Mouse (Mus musculus): ENCODE measurements around the gene Zfp940.

Gene Zfp940

DNA sequence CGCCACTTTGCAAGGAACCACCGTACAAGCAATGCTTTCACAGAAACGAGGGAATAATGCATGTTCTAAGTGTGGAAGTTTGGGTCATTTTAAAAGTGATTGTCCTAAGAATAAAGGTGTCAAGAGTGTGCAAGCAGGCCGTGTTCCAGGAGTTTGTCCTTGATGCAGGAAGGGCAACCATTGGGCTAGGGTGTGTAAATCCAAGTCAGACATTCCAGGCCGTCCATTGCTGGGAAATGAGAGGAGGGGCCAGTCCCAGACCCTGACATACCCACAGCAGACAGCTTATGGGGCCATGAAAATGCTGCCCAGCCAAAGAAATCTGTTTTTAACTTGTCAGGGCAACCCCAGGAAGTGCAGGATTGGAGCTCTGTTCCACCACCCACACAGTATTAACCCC lies 46.4 kb downstream of the Zfp940 start:
- no peak for DNase-seq (ENCODE audit: low spot score)

GRCm38 (mm10) chr7:29792906-29793305 lies 60.6 kb downstream of the Zfp940 start:
- no peak for DNase-seq (ENCODE audit: low spot score)

GRCm38 (mm10) chr7:29785888-29786287 lies 67.6 kb downstream of the Zfp940 start:
- DNase-seq (ENCODE audit: low spot score) = no peak

DNA sequence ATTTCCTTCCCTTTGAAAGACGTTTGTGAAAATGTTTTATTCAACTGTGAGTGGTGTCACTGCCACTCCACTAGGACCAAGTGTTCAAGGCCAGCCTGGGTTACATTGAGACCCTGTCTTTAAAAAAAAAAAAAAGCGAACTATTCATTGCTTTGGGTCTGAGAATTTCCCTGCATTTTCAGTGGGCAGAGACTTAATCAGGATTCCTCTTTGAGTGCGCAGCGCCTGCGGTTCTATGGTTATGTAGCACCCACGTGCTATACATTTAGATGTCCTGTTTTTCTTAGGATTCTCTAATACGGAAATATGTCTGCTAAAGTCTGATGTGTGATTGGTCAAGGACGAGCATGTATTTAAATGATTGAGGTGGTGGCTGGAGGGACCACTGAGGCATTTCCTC lies 68.4 kb downstream of the Zfp940 start:
- no peak for DNase-seq (ENCODE audit: low spot score)

GRCm38 (mm10) chr7:29783871-29784551 lies 69.5 kb downstream of the Zfp940 start, which contains the start of gene Zfp30:
TSS of gene Zfp30 (plus strand) at chr7:29783998.
- DNase-seq (ENCODE audit: low spot score) = peak; percentile 82

All from urinary bladder, postnatal 14 days (tissue).